Mouse (Mus musculus) layer of hippocampus, adult 18-20 months (tissue): ENCODE data around the gene Creg1. TPM values are rescaled to one million over a fixed set of nuclear protein-coding genes. Genes with fewer than 3 reads are reported as not detected.
"Not testable (repeated sequence)": the region's sequence is repeated elsewhere in the genome, so short reads cannot be mapped to it uniquely, and the experiment has no call there.

Experiments
- DNase-seq, 2 experiments: peaks; one replicate each; pipeline ENCODE4 v3.0.0; 2022; ENCODE audit warnings: low spot score in 2 of 2
- total RNA-seq, 2 experiments: library from RNA; stranded (reverse); gene quantifications; 2 replicates each; pipeline ENCODE4 v1.2.3; 2021

The Creg1 gene
- total RNA-seq, 2 experiments from 2014 or later, result 25.6 to 28.8 TPM

DNA sequence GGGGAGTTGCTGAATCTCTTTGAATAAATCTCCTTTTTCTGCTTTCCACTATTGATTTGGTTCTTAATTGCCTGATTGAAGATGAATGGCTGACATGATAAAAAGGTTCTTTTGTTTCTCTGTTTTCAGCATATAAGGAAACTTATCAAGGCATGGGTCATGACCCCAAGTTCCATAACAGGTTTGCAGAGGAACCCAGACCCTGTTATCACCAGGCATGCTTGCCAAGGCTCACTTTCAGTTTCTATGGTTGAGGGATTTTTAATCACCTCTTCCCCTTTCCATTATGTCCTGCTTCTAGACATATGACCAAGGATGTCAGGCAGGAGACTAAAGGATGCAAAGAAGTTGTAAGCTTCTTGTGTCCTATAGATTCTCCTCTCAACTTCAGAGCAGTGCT is 12.4 kb upstream of the Creg1 start:
- no peak for DNase-seq

DNA sequence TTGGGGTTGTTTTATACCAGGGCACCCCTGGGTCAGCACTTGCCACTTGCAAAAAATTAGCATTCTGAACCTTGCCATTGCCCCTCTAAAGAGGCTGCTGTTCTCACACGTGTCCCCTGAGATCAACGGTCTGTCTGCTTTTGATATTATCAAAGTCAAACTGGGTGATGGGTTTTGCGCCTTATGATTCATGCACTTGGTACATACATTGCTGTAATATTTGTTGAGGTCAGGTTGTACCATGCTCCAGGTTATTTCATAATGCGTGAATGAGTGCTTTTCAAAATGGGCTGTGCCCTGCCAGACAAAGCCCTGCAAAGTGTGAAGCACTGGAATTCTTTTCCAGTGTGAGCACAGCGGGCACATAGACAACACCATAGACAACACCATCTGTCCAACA is 11.7 kb upstream of the Creg1 start:
- DNase-seq, result no peak

DNA sequence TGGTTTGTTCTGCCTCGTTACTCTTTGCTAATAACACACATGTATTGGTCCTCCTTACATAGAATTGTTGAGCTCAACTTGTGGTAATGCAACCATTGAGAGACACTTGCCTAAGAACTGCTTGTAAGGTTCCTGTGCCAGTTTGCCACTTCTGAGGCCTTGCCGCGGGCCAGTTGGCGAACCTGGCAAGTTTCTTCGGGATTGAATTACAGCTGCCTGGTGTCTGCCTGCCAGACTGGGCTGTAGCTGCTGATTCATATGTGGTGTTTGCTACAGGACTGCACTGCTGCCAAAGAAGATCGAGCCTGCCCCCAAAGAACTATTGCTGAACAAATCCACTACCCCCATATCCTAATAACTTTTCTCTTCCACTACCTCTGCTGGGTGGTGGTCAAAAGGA is 9.3 kb upstream of the Creg1 start:
- DNase-seq, result no peak

DNA sequence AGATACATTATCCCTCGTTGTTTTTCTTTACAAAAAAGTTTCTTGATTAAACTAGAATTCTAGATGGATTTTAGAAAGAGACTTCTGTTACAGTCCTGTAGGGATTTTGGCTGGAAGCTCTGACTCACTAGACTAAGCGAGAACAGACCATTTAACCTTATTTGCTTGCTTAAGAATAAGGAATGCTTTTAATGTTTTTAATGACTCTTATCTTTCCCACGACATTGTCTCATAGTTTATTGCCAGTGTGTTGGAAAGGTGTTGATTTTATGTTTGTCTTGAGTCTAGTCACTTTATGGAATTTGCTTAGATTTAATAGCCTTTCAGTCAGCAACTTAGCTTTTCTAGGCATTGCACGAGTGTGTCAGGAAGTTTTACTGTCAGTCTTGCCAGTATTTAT is 8.4 kb upstream of the Creg1 start:
- no peak for DNase-seq

DNA sequence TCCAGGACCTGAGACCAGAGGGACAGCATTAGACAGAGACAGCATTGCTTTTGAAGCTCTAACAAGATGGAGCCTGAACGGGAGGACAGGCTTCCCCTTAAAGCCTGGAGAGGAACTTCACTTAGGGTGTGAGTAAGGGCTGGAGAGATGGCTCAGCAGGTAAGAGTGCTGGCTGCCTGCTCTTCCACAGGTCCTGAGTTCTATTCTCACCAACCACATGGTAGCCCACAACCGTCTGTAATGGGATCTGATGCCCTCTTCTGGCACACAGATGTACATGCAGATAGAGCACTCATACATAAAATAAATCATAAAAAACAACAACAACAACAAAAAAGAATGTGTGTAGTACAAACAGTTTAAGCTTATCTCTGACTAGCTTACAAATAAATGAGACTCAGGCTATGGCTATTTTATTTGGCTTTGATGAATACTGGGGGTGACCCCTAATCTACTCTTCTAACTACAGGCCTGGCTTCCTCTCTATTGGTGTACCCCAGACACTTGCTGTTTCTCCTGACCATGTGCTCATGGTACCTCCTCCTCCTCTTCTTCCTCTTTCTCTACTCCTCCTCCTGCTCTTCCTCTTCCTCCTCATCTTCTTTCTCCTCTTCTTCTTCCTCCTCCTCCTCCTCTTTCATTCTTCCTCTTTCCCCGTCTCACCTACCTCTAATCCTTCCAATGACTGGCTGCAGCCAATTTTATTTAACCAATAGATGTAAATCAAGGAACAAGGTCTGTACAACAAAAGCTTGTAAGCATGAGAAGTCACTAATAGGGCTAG is 1.8 kb upstream of the Creg1 start:
- DNase-seq, result no peak

DNA sequence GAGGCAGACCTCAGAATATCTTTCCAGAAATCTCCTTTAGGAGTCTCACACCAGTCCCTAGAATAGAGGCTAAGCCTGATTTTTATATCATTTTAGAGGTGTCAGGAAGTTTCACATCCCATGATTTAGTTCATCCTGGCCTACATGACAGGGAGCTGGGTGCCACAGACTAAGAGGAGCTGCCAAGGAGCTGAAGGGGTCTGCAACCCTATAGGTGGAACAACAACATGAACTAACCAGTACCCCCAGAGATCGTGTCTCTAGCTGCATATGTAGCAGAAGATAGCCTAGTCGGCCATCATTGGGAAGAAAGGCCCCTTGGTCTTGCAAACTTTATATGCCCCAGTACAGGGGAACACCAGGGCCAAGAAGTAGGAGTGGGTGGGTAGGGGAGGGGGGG is 1.0 kb upstream of the Creg1 start:
- DNase-seq, result not testable (repeated sequence)

DNA sequence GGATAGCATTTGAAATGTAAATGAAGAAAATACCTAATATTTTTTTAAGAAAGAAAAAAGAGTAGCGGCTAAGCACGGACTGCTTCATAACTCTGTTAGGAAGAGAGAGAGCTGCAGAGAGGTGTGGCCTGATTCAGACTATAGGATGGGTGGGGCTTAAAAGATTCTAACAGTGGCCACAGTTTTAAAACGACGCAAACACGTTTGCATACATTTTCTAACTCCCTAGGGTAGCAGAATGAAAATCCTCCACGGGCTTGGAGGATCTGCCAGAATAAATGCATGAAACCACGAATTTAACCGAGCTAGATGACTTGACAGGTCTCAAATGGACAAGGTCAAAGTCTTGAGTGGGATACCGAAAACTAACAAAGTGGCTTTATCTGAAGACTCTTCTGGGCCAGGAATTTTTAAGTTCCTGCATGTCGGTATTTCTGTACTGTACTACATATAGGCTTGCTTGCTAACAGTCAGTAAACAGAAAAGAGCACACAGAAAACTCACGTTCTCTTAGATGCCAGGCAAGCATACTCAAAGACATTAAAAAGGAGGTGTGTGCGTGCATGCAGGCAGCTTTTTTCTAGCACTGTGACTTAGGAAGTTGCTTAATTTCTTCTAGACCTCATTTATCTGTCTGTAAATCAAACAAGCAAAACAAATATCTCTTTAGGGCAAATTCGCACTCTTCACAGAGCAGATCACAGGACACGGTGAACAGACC is 472 bp upstream of the Creg1 start:
- no peak for DNase-seq

DNA sequence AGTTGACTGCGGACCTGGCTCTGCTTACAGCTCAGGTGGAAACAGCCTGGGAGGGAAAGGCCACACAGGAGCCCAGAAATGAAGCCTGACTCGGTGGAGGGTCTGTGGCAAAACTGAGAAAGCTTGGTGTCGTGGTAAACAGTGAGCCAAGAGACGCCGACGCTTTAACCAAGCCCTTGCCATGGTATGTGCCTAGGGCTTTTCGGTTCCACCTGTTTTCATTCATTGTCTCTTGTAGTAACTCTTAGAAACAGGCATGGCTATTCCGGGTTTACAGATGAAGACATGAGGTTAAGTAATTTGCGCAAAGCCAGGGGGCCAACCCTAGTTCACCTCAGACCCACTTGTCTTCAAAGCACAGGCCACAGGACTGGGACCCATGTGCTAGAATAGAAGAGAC is 1.0 kb downstream of the Creg1 start:
- DNase-seq, result no peak

DNA sequence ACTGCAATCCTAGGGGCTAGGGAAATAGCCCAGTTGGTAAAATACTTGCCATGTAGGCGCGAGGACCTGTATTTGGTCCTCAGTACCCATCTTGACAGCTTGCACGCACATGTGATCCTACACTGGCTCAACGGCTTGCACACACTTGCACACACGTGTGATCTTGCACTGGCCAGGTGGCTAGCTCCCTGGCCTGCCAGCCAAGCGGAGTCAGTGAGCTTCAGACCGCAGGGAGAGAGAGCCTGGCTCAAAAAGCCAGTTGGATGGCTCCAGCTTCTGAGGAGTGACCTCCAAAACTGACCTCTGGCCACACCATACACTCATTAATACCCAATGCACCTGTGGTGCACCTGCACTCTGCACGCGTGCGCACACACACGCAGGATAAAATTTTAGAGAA is 1.5 kb downstream of the Creg1 start:
- DNase-seq, result no peak

DNA sequence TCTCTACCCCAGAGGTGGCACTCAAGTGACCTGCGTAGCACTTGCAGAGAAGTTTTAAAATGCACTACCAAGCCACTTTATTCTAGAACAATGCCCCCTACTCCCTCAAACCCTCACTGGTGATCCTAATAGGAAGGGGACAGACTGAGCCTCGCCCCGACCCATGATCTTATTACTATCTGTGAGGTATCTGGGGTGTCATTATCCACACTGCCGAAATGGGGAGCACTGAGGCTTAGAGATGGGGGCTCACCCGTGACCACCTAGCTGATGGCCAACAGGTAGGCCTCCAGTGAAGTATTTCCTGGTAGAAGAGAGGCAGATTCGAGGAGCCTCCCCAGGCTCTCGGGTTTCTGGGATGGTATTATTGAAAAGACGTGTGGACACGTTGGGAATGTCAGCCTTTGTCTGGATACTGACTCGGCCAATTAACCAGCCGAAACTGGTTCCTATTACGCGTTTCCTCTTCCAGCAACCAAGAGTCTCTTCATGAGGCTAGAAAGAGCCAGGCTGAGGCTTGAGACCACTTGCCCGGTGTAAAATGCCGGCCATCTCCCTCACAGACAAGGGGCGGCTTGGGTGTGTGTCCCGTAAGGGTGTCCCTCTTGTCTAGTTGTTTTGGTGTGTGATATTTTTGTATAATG is 2.2 kb downstream of the Creg1 start:
- no peak for DNase-seq

DNA sequence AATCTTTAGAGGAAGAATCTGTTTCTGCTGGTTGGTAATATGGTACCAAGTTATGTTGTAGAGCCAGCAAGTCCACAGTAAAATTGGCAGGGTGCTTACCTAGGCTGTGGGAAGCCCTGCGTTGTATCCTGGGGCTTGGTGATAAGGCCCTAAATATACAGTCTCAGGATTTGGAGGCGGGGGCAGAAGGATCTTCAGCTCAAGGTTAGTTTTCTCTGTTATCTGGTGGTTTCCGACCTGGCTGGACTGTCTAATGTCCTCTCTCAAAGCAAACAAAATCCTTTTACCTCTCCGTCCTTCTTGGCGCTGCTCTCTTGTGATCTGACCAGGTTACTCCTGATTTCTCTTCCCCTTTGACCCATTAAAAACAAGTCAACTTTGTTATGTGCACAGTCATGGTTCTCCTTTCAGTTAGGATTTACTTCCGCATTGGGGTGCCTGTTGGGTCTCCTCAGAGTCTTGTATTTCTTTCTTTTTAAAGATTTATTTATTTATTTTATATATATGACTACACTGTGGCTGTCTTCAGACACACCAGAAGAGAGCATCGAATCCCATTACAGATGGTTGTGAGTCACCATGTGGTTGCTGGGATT is 2.8 kb downstream of the Creg1 start:
- DNase-seq, result no peak

DNA sequence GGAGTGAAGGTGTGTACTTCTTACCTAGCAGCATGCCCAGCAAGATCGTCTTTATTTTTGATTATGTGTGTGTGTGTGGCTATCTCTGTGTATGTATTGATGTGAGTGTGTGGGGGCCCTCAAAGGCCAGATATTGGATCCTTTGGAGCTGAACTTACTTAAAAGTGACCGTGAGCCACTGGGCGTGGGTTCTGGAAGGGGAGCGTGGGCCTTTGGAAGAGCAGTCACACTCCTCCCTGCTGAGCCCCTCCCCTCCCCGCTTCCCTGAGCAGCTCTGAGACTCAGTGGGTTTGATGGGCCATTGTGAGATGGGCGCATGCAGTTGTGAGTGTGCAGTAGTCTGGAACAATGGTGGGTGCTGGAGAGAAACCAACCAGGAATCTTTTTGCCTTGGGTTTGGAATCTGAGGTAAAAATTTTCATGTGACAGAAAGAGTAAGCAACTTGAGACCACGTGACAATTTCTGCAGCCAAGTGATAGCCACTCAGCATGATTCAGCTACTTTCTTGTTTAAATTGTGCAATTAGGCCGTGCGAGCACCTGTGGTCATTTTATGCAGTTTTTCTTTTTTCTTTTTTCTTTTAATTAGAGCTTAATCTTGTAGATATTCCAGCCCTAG is 5.5 kb downstream of the Creg1 start:
- DNase-seq, result no peak

DNA sequence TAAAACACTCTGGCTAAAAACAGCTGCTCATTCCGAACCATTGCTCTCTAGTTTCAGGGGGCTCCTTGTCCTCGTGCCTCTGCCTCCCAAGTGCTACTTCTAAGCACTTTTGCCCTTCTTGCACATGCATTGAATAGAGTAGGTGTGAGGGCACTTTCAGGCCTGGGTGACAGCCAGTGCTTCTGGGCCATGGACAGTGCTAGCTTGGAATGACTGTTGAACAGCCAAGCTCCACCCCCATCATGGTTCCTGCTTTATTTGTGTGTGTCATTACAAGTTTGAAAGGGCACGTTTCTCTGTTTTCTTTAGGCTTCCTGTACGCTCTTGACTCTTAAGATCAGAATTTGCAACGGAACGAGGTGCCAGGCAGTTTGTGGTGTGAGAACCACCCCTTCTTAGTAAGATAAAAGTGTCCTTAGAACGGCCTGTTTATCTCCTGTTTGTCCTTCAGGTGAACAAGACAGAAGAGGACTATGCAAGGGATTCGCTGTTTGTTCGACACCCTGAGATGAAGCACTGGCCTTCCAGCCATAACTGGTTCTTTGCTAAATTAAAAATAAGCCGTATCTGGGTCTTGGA is 6.7 kb downstream of the Creg1 start:
- no peak for DNase-seq

DNA sequence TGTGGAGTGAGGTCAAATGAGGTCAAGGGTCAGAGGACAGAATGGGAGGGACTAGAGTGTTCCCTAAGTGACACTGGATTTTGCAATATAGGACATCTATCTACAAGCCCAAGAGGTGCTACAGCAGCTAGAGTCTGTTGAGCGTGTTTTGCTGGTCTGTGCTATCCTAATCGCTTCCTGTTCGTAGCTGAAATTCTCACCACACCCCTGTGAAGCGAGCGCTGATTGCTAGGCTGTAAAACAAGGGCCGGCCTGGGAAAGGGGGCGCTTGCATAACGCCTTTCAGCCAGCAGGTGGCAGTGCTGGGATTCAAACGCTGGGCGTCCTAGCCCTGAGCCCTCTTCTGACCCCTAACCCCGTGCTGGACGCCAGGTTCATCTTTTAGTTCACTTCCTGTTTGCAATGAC is 7.9 kb downstream of the Creg1 start:
- DNase-seq, result peak; percentile 21 to 73

DNA sequence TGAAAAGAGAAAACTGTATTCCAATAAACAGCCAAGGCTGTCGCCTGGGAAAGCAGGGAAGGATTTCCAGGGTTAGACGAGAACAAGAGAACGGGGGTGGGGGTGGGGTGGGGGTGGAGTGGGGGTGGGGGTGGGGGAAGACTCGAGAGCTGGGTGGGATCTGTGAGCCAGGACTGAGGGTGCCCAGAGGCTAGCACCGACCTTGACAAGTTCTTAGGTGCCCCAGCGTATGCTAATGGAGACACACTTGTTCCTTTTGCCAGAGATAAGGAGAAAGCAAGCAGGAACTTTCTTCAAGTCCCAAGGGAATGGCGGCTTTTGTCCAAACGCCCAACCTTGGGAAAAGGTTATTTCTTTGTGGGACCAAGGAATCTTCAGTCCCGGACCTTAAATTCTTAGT is 8.5 kb downstream of the Creg1 start:
- no peak for DNase-seq

DNA sequence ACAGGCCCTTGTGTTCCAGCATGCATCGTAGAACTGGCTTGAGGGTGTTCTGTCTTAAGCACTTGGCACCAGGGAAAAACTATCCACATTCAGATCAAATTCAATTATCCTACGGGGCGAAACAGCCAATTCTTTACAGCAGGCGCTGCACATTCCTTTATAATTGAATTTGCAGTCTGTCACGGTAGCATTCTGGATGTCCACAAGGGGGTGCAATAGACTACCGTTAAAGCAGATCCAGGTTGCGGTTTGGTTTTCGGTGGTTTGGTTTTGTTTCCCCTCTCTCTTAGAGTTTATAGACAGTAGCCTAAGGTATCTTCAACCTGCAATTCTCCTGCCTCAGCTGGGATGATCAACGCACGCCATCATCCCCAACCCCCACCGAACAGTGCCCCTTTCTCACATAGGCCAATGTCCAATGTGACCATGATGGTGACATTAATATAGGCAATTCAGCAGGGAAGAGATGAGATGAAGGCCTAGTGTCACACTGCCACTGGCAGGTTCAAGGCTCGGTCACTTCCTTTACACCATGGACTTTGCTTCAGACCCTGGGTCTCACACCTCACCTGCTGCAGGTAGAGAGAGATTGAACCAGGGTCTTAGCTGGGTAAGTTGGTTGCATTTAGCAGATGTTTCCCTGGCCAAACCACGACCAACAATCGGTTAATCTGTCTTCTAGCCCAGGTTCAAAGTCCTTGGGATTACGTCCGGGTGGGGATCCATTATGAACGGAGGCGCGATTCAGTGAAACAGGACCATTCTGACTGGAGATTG is 12.2 kb downstream of the Creg1 start:
- peak in 1 of 2 experiments; percentile 71 for DNase-seq

DNA sequence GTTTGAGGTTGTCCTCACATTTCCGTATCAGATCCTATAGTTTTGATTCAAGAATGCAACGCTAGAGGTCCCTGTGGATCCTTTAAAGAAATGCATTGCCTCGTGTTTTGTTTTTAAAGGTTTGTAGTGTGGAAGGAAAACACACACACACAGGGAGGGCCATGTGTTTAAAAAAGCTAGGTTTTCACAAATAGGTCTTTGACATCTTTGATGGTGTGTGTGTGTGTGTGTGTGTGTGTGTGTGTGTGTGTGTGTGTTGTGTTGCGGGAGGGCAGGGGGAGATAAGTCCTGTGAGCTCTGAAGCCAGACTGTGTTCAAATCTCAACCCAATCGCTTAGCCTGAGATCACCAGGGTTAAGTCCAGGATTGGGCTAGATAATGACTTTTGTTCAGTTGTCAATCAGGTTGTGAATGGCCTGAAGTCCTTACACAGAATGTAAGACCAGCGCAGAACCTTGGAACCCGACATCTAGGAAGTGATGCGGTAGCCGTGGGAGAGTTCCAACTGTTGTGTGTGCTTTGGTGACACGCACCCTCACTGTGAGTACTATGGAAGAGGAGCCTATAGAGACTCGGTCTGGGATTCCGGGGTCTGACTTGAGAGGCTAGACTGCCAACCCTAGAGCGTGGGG is 16.5 kb downstream of the Creg1 start:
- peak in 1 of 2 experiments; percentile 61 for DNase-seq

DNA sequence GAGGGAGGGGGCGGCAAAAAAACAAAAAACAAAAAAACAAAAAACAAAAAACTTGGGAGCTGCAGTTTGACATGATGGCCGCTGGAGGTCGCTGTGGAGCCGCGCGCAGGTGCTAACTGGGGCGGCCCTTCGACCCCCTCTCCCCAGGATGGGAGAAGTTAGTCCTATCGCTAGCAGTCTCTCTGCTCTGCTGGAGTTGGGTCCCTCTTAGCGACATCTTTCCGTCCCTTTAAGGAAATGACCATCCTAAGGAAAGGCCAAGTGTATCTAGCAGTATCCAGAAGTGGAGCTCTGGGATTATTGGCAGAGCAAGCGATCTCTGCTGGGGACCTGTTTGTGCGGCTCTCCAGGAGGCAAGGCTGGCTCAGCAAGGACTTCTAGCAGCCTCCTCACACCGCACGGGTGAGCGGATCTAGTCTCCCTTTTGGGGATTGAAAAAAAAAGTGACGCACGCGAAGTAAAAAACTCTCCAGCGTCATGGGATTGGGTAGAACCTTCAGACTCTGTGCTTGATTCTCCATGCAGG is 17.1 kb downstream of the Creg1 start:
- peak in 1 of 2 experiments; percentile 27 for DNase-seq

DNA sequence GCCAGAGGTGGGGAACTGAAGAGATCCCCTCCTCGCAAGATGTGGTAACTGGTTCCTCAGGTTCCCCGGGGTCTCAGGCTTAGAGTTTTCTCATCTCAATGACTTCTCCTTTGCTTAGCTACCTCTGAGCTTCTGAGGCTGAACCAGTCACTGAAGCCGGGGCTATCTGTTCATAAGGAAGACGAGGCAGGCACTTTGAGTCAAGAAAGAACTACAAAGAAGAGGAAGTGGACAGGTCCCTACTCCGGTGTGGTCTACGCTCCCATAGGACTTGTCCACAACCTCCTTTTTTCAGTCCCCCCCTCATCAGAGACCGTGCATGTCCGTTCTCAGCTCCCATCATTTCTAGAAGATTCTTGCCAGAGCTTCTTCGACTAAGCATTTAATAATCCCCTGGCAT is 17.9 kb downstream of the Creg1 start:
- no peak for DNase-seq

DNA sequence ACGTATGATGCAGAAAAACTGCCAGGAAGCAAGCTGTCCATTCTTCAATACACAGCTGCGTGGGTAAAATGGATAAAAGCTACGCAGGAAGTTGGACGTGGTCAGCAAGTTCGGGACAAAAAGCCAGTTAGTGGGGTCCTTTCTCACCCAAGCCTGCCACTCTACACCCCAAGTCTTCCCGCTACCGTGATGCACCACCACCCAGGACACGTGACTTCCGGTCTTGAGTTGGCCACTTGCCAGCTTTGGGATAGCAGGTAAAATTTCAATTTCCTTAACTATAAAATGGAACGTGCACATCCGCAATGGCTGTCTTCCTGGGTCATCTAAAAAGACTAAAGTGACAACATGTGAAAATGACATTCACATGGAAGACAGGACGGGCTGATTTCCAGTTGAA is 18.4 kb downstream of the Creg1 start:
- no peak for DNase-seq
